Mouse (Mus musculus) thymus, adult 18-20 months (tissue): ENCODE data around the gene Medag.

Experiments
- DNase-seq, 2 experiments: peaks; one replicate each; pipeline ENCODE4 v3.0.0; 2022; ENCODE audit warnings: mixed read lengths in 2 of 2

The Medag gene

GRCm38 (mm10) chr5:149411509-149412193 is at the start of gene Medag:
TSS of gene Medag (plus strand) at chr5:149411749.
- peak in 1 of 2 experiments; percentile 27 for DNase-seq

GRCm38 (mm10) chr5:149362626-149363025 is 48.9 kb upstream of the Medag start:
- DNase-seq: no peak

- DNase-seq: no peak
These were observed 47.4 kb upstream of the Medag start for GRCm38 (mm10) chr5:149363903-149364755.

- DNase-seq: no peak
These were observed 44.5 kb upstream of the Medag start for GRCm38 (mm10) chr5:149367011-149367410.

- peak; percentile 82 to 93 for DNase-seq
These were observed 43.7 kb upstream of the Medag start for GRCm38 (mm10) chr5:149367544-149368466.

GRCm38 (mm10) chr5:149368575-149369312 is 42.8 kb upstream of the Medag start:
- DNase-seq: no peak

GRCm38 (mm10) chr5:149369373-149370035 is 42.0 kb upstream of the Medag start:
- DNase-seq: no peak

GRCm38 (mm10) chr5:149372018-149372417 is 39.5 kb upstream of the Medag start:
- DNase-seq: no peak

- no peak for DNase-seq
These were observed 38.3 kb upstream of the Medag start for GRCm38 (mm10) chr5:149373224-149373623.

- peak in 1 of 2 experiments; percentile 71 for DNase-seq
These were observed 37.5 kb upstream of the Medag start for GRCm38 (mm10) chr5:149374026-149374425.

GRCm38 (mm10) chr5:149375074-149375888 is 36.3 kb upstream of the Medag start:
- no peak for DNase-seq

GRCm38 (mm10) chr5:149375889-149376212 is 35.7 kb upstream of the Medag start:
- DNase-seq: peak; percentile 78 to 84

- DNase-seq: no peak
These were observed 35.2 kb upstream of the Medag start for GRCm38 (mm10) chr5:149376367-149376766.

- DNase-seq: no peak
These were observed 34.3 kb upstream of the Medag start for GRCm38 (mm10) chr5:149377253-149377652.

- DNase-seq: no peak
These were observed 33.0 kb upstream of the Medag start for GRCm38 (mm10) chr5:149378566-149378965.

- no peak for DNase-seq
These were observed 32.3 kb upstream of the Medag start for GRCm38 (mm10) chr5:149379131-149379784.

GRCm38 (mm10) chr5:149379861-149380260 is 31.7 kb upstream of the Medag start:
- DNase-seq: no peak

GRCm38 (mm10) chr5:149380388-149380916 is 31.1 kb upstream of the Medag start:
- DNase-seq: no peak

- no peak for DNase-seq
These were observed 29.6 kb upstream of the Medag start for GRCm38 (mm10) chr5:149381948-149382347.

GRCm38 (mm10) chr5:149382601-149383000 is 28.9 kb upstream of the Medag start:
- no peak for DNase-seq
